Mouse (Mus musculus) olfactory bulb, adult 2 months (tissue): Measurements from ENCODE around the gene Tbc1d10a.

Source experiments
- CTCF ChIP-seq: fragments of 200-500 bp; IDR thresholded peaks from 2 replicates; pipeline ENCODE4 v1.5.1; 2012; ENCODE audit warnings: low read depth, mild to moderate bottlenecking, low read length, moderate library complexity; ENCODE audit not compliant: insufficient read depth
- POLR2A ChIP-seq: fragments of 200-500 bp; IDR thresholded peaks from 2 replicates; pipeline ENCODE4 v1.6.1; 2012; ENCODE audit warnings: mild to moderate bottlenecking, low read depth, low read length, moderate library complexity; ENCODE audit not compliant: insufficient read depth

- TF ChIP-seq CTCF (no peak), POLR2A (no peak)
These were observed 25.7 kb upstream of the Tbc1d10a start for GRCm38 (mm10) chr11:4160758-4161480.
